Mouse (Mus musculus) retina, postnatal 7 days (tissue): ENCODE results near the gene Krt31.
A peak's percentile ranks its signal among the peaks of the same experiment; 100 is the strongest.

ENCODE experiments used
- DNase-seq: peaks from one replicate; pipeline ENCODE4 v3.0.0-alpha.2; 2012; ENCODE audit warnings: low read depth, low spot score

Gene Krt31

DNA sequence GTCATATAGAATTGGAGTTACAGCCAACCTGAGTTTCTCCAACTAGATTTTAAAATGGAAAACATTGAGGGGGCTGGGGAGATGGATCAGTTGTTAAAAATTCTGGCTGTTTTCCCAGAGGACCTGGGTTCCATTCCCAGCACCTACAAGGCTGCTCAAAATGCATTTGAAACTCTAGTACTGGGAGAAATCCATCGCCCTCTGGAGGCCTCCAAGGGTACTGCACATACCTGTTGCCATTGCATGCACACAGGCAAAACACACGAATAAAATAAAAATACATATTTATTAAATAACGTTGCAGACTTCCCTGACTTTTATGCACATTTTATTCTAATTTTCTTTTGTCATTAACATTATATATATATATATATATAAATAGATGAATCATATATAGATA is 43.7 kb downstream of the Krt31 start:
- DNase-seq: no peak

- DNase-seq: no peak
Observed at GRCm38 (mm10) chr11:100005905-100006304, 44.4 kb downstream of the Krt31 start.

- DNase-seq: peak; percentile 20
Observed at GRCm38 (mm10) chr11:100004846-100005245, 45.5 kb downstream of the Krt31 start.

GRCm38 (mm10) chr11:99999091-99999490 is 51.3 kb downstream of the Krt31 start:
- no peak for DNase-seq
